Mouse (Mus musculus): Measurements from ENCODE around the gene Noct.

GRCm38 (mm10) chr3:51230146-51230835 lies 6.0 kb downstream of the Noct start:
- TF ChIP-seq POLR2A (IDR thresholded peaks at IDR 0.05; ENCODE audit: low read depth, low read length), result no peak
- no peak for TF ChIP-seq CTCF (IDR thresholded peaks at IDR 0.05; ENCODE audit: extremely low read depth, insufficient read depth, insufficient read length, insufficient replicate concordance)
